Mouse (Mus musculus) lung, embryonic 16.5 days (tissue): ENCODE measurements around the gene Angpt4. TPM values are rescaled to one million over a fixed set of nuclear protein-coding genes. Genes with fewer than 3 reads are reported as not detected.

Experiments
- ATAC-seq: fragments of 200-750 bp; cut with Nextera tagmentation; 2 replicates; pipeline ENCODE4 v1.8.0; 2017; ENCODE audit warnings: low read depth, mild to moderate bottlenecking, moderate library complexity
- H3K27ac ChIP-seq: fragments of 300-500 bp; sonication (generic); 2 replicates; pipeline ENCODE4 v1.5.1; 2014; ENCODE audit warnings: mild to moderate bottlenecking, control low read depth, low read length
- H3K27me3 ChIP-seq: fragments of 300-500 bp; sonication (generic); 2 replicates; pipeline ENCODE4 v1.6.1; 2014; ENCODE audit warnings: low read depth, low read length, mixed read lengths; ENCODE audit not compliant: control insufficient read depth, insufficient read depth
- H3K36me3 ChIP-seq: fragments of 300-500 bp; sonication (generic); 2 replicates; pipeline ENCODE4 v1.6.1; 2014; ENCODE audit warnings: low read length; ENCODE audit not compliant: control insufficient read depth, insufficient read depth
- H3K4me1 ChIP-seq: fragments of 300-500 bp; sonication (generic); replicated peaks from 2 replicates; pipeline ENCODE4 v1.6.1; 2014; ENCODE audit warnings: low read length, mixed read lengths; ENCODE audit not compliant: control insufficient read depth, insufficient read depth
- H3K4me2 ChIP-seq: fragments of 300-500 bp; sonication (generic); 2 replicates; pipeline ENCODE4 v1.6.1; 2014; ENCODE audit warnings: low read depth, low read length, control low read depth
- H3K4me3 ChIP-seq: fragments of 300-500 bp; sonication (generic); 2 replicates; pipeline ENCODE4 v1.5.1; 2014; ENCODE audit warnings: mild to moderate bottlenecking, low read length, control low read depth
- H3K9ac ChIP-seq: fragments of 300-500 bp; sonication (generic); 2 replicates; pipeline ENCODE4 v1.6.1; 2014; ENCODE audit warnings: low read length, control low read depth
- H3K9me3 ChIP-seq: fragments of 300-500 bp; sonication (generic); 2 replicates; pipeline ENCODE4 v1.6.1; 2016; ENCODE audit warnings: low read length; ENCODE audit not compliant: control insufficient read depth
- WGBS: fragments of 180-500 bp; shearing (Covaris S2); extraction: QIAGEN DNeasy Blood & Tissue Kit; methylation state at CpG from one replicate; pipeline ENCODE4 v1.1.7; 2014; 5-methylcytosine and 5-hydroxymethylcytosine counted together
- polyA plus RNA-seq: library from polyadenylated mRNA; unstranded; fragments of >200 nt; fragmentation: Nextera tagmentation; extraction: Ambion mirVana; gene quantifications from 2 replicates; pipeline ENCODE4 v1.2.1, GENCODE M21; 2015

The Angpt4 gene
- polyA plus RNA-seq, 1 experiment from 2014 or later = 0.57 TPM

DNA sequence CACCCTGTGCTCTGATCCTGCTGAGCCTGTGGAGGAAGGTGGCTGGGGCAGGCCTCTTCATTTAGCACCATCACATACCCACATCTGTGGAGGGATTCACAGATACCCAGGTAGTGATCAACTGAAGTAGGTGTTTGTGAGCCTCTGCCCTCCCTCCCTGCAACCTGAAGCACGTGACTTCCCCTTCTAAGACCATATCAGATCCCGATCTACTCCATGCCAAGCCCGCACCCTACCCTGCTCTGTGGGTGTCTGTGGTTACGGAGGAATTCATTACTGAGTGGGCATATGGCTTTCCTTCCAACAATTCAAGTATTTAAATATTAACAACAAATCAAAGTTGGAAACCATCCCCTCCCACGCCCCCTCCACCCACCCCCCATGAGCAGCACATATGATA lies 52.3 kb downstream of the Angpt4 start:
- H3K4me2 ChIP-seq = no peak overlapping the region
- H3K9me3 ChIP-seq = no peaks in the 10 kb centered on the region
- peaks cover 14% of the 10 kb centered on the region for H3K4me1 ChIP-seq
- no peak overlapping the region for H3K27ac ChIP-seq
- no peaks in the 10 kb centered on the region for H3K27me3 ChIP-seq
- H3K9ac ChIP-seq = no peak overlapping the region
- 79% methylated on average over 5 of the region's 5 CpGs for WGBS
- no peak for ATAC-seq
- no peaks in the 10 kb centered on the region for H3K36me3 ChIP-seq
- no peak overlapping the region for H3K4me3 ChIP-seq

- 17% methylated on average over 9 of the region's 9 CpGs for WGBS
- Histone ChIP-seq H3K4me1 (peaks cover 14% of the 10 kb centered on the region), H3K27me3 (no peaks in the 10 kb centered on the region), H3K4me2 (no peak overlapping the region), H3K36me3 (peaks cover 6% of the 10 kb centered on the region), H3K4me3 (no peak overlapping the region), H3K9me3 (no peaks in the 10 kb centered on the region), H3K9ac (no peak overlapping the region), H3K27ac (no peak overlapping the region)
- no peak for ATAC-seq
These were observed 53.0 kb downstream of the Angpt4 start for GRCm38 (mm10) chr2:151964052-151964451.

- no peak for ATAC-seq
- WGBS = 48% methylated on average over 9 of the region's 9 CpGs
- no peak overlapping the region for H3K4me2 ChIP-seq
- H3K36me3 ChIP-seq = peaks cover 15% of the 10 kb centered on the region
- H3K4me1 ChIP-seq = peaks cover 30% of the 10 kb centered on the region
- no peaks in the 10 kb centered on the region for H3K27me3 ChIP-seq
- no peak overlapping the region for H3K4me3 ChIP-seq
- no peak overlapping the region for H3K27ac ChIP-seq
- H3K9ac ChIP-seq = no peak overlapping the region
- H3K9me3 ChIP-seq = no peaks in the 10 kb centered on the region
These were observed 56.3 kb downstream of the Angpt4 start for GRCm38 (mm10) chr2:151967176-151967750.

GRCm38 (mm10) chr2:151967792-151968191 lies 56.8 kb downstream of the Angpt4 start:
- peaks cover 26% of the 10 kb centered on the region for H3K4me1 ChIP-seq
- H3K4me3 ChIP-seq = no peak overlapping the region
- no peak overlapping the region for H3K27ac ChIP-seq
- no peaks in the 10 kb centered on the region for H3K9me3 ChIP-seq
- H3K36me3 ChIP-seq = peaks cover 15% of the 10 kb centered on the region
- 69% methylated on average over 2 of the region's 2 CpGs for WGBS
- no peak overlapping the region for H3K9ac ChIP-seq
- no peaks in the 10 kb centered on the region for H3K27me3 ChIP-seq
- no peak for ATAC-seq
- no peak overlapping the region for H3K4me2 ChIP-seq

DNA sequence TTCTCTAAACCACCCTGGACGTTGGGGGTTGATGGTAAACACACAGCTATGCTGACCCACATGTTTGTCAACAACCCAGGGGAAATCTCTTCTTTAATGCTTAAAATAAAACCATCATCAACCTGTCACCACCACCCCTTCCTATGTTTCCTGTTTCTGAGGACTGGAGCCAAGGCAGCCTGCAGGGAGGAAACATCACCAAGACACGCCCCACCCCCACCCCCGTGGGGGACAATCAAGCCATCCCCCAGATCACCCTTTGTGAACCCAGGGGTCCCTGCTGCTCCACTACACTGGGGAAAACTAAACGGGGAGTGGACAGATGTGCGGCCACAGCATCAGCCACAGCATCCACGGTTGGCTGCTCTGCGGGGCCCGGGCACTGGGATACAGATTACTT lies 57.4 kb downstream of the Angpt4 start:
- no peak for ATAC-seq
- Histone ChIP-seq H3K9me3 (no peaks in the 10 kb centered on the region), H3K36me3 (peaks cover 15% of the 10 kb centered on the region), H3K9ac (no peak overlapping the region), H3K4me1 (peaks cover 25% of the 10 kb centered on the region), H3K4me2 (no peak overlapping the region), H3K27ac (no peak overlapping the region), H3K4me3 (no peak overlapping the region), H3K27me3 (no peaks in the 10 kb centered on the region)
- WGBS = 76% methylated on average over 8 of the region's 8 CpGs

GRCm38 (mm10) chr2:151968986-151969385 lies 58.0 kb downstream of the Angpt4 start:
- no peaks in the 10 kb centered on the region for H3K9me3 ChIP-seq
- H3K4me2 ChIP-seq = no peak overlapping the region
- no peak overlapping the region for H3K9ac ChIP-seq
- ATAC-seq = no peak
- no peak overlapping the region for H3K27ac ChIP-seq
- peaks cover 25% of the 10 kb centered on the region for H3K4me1 ChIP-seq
- no peak overlapping the region for H3K4me3 ChIP-seq
- H3K36me3 ChIP-seq = peaks cover 15% of the 10 kb centered on the region
- H3K27me3 ChIP-seq = no peaks in the 10 kb centered on the region
- 83% methylated on average over 7 of the region's 7 CpGs for WGBS

GRCm38 (mm10) chr2:151969396-151969795 lies 58.4 kb downstream of the Angpt4 start:
- Histone ChIP-seq H3K9me3 (no peaks in the 10 kb centered on the region), H3K4me2 (no peak overlapping the region), H3K27ac (no peak overlapping the region), H3K36me3 (peaks cover 15% of the 10 kb centered on the region), H3K27me3 (no peaks in the 10 kb centered on the region), H3K4me3 (no peak overlapping the region), H3K9ac (no peak overlapping the region), H3K4me1 (peaks cover 26% of the 10 kb centered on the region)
- ATAC-seq = no peak
- 85% methylated on average over 6 of the region's 6 CpGs for WGBS

GRCm38 (mm10) chr2:151970191-151971172 lies 59.5 kb downstream of the Angpt4 start:
- peak overlapping the region; percentile 56 for H3K9ac ChIP-seq
- H3K4me1 ChIP-seq = peaks cover 29% of the 10 kb centered on the region
- H3K4me3 ChIP-seq = peak overlapping the region; percentile 36

DNA sequence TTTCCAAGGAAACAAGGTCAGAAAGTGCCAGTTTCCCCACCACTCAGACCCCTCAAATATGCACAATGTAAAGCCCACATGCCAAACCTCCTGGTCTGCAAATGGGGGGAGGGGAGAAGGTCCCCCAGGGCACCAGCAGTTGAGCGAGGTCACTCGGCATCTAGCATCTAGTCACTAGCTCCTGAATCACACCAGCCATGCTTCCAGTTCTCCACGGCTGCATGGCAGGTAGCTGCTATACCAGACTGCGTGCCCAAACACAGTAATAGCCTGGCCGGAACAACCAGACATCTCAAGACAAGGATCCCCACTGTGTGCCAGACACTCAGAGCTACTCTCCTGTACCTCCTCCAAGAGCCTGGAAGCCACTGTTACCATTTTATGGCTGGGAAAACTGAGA lies 60.7 kb downstream of the Angpt4 start:
- peaks cover 31% of the 10 kb centered on the region for H3K4me1 ChIP-seq
- WGBS = 68% methylated on average over 5 of the region's 5 CpGs
- H3K9me3 ChIP-seq = no peaks in the 10 kb centered on the region
- no peaks in the 10 kb centered on the region for H3K27me3 ChIP-seq
- peaks cover 15% of the 10 kb centered on the region for H3K36me3 ChIP-seq
- no peak overlapping the region for H3K4me2 ChIP-seq
- no peak overlapping the region for H3K4me3 ChIP-seq
- no peak overlapping the region for H3K27ac ChIP-seq
- no peak overlapping the region for H3K9ac ChIP-seq
- no peak for ATAC-seq

More at GRCm38 (mm10) chr2:151970191-151971172, 59.5 kb downstream of the Angpt4 start:
- no peaks in the 10 kb centered on the region for H3K27me3 ChIP-seq
- H3K9me3 ChIP-seq = no peaks in the 10 kb centered on the region
- peaks cover 15% of the 10 kb centered on the region for H3K36me3 ChIP-seq
- H3K27ac ChIP-seq = peak overlapping the region; percentile 76
- peak overlapping the region; percentile 57 for H3K4me2 ChIP-seq
- 40% methylated on average over 53 of the region's 53 CpGs for WGBS
- ATAC-seq = peak; percentile 91
